Mouse (Mus musculus): ENCODE measurements around the gene 2310022A10Rik.

The 2310022A10Rik gene

DNA sequence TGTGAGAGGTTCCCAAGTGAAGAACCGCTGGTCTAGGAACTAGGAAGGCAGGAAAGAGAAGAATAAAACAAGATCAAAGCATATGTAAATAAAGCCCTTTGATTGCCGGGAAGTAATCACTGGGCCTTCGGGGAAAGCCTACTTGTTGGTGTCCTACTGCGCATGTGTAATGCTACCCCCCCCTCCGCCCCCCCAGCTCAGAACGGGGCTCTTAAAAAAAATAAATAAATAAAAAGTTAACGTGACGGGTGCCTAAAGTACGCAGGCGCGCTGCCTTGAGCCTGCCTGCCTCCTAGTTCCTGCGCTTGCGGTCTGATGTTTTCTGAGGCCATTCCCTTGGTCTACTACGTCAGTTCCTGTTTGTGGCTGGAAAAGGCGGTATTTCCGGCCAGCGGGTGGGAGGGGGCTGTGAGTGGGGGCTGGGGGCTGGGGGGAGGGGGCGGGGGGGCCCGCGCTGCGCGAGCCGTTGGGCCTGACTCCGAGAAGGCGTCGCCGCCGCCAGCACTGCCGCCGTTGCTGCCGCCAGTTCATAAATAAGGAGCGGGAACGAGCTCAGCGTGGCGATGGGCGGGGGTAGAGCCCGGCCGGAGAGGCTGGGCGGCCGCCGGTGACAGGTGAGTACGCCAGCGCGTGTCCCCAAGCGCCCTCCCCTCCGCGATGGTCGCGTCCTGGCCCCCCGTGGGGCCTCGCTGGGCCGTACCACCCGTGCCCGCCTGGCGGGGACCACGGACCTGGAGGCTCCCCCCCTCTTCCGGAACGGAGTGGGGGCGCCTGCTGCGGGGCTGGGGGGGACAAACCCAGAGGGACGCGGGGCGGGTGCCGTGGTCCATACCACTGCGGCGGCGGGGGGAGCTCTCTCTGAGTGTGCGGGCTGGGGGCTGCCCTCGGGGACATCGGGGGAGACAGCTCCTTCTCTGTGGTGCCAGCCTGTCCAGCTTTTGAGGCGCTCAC, 38.5 kb downstream of the 2310022A10Rik start, which contains the start of gene Akt2:
Akt2 (plus strand) TSS at position 287 of the 951 bp plus-strand sequence.
- DNase-seq, result peak; percentile 96 to 98

DNA sequence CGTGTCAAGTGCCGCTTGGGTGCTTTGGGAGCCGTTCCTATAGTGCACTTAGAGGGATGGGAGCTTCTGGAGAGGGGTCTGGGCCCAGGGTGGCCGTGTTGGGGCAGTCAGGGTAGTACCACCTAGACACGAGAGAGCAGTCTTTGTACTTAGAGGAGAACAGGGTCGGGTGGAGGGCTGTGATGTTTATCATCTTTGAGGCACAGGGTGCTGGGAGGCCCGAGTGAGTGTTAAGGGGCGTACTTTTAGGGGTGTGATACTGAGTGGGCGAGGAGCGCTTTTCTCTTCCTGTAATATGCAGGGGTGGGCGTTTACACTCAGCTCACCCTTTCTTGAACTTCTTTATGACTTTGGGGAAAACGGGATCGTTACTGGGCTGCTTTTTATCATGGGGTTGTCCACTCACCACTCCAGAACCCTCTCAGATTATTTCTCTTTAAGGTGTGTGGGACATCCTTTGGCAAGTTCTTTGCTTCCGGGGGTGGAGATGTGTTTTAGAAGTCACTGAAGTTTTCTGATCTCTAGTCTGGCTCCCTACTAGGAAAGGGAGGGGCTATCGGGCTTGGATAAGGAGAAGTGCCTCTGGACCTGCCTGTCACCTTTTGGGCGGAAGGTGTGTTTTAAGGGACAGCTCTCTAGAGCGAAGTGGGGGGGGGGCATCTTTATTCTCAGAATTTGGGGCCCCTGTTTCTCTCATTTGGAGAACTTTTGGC, 39.3 kb downstream of the 2310022A10Rik start:
- DNase-seq, result peak in 1 of 2 experiments; percentile 20

DNA sequence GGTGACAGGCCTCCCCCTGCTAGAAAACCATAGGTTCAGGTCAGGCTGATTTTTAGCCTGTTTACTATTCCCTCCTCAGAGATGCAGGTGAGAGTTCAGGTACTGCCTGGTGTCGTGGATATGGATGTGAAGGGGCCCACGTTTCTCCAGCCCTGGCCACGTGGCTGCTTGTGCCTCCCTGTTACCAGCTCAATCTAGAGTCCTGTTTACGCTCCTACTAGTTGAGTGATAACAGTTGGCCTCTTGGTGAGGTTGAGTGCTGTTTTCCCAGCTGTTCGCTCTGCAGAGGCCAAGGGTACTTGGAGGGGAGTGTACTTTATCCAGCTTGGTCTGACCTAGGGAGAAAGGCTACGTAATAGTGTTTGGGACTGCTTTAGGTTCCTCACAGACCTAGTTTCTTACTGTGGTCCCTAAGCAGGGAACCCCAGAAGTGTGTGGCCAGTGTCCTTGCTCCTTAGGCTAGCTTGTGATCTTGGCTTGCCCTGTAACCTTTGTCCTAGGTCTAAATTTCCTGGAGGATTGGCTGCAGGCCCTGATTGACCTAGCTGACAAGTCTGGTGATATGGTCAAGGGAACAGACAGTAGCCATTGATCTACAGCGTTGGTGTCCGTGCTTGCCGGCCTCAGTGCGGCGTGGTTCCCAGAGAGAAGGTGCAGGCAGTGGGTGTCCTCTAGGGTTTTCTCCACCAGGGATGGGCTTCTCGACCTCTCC, 40.1 kb downstream of the 2310022A10Rik start:
- peak; percentile 23 to 34 for DNase-seq

DNA sequence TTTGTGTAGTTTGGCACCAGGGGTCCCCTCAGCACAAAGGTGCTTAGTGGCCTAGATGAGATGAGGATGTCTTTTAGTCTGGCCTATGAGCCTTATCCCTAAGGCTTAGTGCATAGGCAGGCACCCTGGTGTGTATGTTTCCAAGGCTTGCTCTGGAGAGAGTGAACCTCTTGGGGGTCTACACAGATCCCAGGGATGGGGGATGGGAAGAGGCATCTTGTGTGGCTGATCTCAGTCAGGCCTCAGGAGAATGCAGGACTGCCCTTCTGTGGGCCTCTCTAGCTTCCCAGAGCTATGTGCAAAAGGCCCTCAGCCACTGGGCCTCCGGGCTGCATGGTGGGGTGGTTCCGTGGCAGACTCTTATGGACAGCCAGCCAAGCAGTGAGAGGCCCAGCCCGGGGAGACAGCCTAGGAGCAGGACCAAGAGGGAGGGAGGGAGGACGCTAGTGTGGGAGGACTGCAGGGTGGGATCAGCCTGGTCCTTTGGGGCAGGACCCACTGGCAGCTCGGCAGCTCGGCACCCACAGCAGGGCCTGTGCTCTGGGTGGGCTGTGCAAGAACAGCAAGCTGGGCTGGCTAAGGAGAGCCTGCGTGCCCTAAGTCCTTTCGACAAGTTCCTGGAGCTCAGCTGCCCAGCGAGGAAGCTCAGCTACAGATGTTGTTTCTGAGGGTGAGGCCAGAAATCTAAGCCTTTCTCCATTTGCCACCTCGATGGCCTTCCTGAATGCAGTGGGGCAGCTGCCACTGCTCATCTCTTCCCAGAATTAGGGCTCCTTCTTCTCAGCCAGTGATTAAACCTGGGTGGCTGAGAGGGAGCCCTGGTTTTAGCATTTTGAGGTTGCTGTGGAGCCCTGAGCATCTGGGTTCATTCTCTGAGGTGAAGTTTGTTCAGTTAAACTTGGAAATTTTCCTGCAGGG, 43.8 kb downstream of the 2310022A10Rik start:
- peak; percentile 28 to 43 for DNase-seq

DNA sequence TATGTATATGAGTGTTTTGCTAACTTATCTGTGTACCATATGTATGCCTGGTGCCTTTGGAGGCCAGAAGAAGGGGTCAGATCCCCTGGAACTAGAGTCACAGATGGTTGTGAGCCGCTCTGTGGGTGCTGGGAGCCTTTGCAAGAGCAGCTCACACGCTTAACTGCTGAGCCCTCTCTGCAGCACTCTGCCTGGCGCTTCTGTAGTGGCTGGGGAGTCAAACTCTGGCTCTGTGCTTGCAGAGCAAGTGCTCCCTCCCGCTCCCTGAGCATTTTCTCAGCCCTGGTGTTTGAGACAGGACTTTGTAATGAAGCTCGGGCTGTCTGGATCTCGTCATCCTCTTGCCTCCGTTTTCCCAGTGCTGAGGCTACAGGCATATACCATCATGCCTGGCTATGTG, 45.0 kb downstream of the 2310022A10Rik start:
- DNase-seq, result peak; percentile 8 to 25

DNA sequence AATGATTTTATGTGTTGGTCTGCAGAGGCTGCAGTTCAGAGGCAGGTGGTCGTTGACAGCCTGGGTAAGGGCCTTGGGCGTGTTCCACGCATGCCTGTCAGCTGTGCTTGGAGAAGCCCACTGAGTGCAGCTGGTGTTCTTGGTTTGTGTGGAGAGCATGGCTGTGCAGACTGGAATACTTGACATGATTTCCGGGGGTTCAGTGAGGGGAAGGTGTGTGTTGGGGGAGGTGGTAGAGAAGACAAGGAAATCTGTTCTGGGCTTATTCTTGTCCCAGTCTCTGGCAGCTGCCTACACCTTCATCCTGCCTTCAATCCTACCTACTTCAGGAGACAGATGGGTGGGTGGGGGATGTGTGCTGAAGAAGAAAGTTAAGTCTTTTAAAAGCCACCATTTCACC, 48.6 kb downstream of the 2310022A10Rik start:
- peak; percentile 64 to 66 for DNase-seq

DNA sequence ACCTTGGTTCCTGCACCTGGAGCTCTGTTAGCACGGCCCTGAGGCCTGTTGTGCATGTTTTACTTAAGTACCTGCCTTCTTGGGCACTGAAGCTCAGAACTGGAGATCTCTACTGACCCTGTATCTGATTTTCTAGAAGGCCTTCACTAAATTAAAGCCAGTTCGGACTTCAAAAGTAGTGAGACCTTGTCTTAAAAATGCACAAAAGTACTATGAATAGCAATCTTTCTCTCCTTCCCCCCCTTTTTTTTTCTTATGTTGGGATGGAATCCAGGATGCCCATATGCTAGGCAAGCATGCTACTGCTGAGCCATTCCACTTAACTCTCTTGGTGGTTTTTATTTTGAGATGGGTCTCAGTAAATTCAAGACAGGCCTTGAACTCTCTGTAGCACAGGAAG, 49.1 kb downstream of the 2310022A10Rik start:
- DNase-seq, result no peak

DNA sequence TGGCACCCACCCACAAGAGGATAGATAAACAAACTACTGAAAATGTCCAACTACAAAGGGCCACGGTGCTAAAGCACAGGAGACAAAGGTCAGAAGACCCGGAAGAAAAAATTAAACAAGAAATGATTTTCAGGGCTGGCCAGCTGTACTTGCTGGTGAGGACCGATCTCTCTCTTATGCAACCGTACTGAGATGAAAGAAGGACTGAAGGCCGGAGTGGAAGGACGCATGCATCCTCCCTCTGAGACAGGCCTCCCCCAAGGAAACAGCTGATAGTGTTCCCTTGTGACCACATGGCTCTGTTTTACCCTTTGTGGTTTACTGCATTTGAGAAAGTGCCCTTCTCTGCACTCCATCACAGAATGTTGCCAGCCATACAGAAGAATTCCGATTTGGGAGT, 49.8 kb downstream of the 2310022A10Rik start:
- DNase-seq, result peak in 1 of 2 experiments; percentile 39

DNA sequence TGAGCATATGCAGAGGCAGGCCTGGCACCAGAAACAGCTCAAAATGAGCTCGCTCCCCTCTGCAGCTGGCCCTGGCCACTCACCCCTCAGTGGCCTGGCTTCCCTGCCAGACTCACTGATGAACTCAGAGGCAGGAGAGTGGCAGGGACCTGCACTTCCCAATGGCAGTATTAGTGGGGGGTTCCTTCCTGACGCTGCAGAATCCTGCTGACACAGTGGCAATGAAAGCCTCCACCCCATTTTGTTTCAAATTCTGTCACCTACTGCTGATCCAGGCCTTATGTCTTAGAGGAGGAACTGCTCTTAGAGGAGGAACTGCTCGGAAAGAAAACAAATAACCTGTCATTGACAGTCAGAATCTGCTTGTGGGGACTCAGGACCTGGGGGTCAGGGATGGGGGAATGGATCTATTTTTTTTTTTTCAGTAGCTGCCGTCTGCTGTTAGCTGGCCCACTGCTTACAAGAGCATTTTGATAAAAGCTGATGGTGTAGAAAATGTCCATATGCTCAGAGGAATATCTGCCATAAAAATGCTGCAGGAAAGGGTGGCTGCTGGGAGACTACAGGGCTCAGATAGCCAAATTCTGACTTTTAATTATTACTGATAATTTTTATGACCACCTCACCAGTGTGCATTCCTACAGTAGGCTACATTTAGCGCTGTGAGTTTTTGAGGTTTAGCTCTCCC, 51.8 kb downstream of the 2310022A10Rik start:
- peak; percentile 80 to 82 for DNase-seq

DNA sequence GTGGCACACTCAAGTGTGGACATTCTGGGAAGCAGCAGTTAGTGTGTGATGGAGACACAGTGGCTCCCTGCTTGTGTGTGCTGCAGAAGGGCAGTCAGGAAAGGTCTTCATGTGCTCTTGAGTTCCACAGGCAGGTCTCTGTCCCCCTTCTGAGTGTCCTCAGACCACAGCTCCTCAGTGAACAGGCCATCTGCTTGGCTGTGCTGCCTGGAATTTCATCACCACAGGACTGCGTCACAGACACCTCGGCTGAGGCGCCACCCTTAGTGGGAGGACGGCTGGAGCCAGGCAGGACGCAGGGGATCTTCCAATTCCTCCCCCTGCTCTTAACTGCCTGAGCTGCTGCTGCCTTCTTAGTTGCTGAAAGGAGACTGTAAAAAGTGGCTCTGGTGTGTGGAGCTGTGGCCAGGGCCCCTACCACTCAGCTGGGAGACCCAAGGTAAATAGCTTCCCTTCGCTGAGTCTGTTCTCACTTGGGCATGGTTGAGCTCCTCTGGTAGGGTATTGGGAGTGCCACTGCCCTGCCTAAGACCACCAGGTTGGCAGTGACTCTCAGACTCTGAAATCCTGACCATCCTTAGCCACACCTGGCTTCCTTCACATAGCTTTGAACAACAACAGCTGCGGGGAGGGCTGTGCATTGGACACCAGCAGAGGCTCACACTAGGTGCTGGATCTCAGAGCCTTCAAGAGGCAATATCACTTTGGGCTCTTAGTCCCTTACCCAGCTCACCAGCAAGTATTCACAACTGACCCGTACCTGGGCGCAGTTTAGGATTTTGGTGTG, 52.7 kb downstream of the 2310022A10Rik start:
- DNase-seq, result peak; percentile 74 to 83

DNA sequence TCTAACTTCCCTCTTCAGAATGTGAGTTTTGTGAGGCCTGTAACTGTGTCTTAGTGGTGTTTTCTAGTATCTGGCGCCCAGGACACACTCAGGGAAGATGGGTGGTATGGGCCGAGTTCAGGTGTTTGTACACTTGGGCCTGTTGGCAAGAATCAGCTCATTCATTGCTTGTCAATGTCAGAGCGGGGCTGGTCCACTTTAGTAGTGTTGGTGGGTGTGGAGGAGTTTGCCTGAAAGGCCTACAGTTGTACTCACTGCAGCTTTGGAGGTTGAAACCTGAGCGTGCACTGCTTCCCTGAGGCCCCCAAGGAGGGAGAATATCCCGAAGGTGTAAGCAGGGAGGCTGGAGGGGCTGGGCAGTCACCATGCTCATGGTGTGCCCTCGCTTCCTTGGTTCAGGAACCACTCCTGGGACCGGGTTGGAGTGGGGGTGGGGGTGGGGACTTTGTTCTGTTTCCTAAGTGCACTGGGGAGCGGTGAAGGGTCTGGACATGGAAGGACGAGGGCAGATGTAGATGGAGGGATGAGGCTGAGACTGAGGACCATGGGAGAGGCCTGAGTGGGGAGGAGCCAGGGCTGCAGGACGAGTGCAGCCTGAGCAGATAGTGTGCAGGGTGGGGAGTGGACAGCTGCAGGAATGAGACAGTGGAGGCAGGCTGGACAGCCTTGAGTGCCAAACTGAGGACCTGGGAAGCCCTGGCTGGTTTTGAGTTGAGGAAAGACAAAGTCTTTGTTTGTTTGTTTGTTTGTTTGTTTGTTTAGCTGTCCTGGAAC, 53.6 kb downstream of the 2310022A10Rik start:
- DNase-seq, result peak in 1 of 2 experiments; percentile 42

DNA sequence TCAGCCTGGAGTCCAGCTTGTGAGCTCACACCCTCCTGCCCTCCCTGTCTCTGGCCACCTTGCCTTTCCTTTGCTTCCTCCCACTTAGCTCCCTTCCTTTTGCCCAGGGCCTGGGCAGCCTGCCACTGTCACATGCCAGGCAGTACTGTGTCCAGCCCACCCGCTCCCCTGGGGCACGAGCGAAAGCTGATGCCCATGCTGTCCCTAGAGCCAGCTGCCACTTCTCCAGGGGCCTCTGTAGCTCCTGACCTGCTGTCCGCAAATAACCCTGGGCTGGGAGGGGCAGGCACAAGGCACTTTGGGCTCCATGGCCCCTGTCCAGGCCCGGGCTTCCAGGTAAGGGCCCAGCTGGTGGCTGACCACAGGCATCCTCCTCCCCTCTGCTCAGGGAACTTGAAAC, 54.5 kb downstream of the 2310022A10Rik start:
- DNase-seq, result peak; percentile 95

DNA sequence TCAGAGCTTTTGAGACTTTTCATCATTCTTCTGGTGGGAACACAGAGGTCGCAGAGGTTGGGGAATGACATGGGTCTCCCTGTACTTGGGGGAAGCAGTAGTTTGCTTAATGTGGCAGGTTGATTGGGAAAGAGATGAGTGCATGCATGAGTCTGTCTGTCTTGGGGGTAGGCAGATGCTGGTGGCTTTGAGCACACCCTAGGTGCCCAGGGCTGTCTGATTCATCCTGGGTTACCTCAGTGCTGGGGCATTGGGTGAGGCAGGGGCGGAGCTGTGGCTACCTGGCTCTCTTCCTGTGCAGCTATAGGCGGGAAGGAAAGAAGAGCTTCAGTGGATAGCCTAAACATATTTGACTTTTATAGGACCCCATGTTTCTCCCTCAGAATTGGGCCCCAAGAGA, 55.1 kb downstream of the 2310022A10Rik start:
- DNase-seq, result no peak

DNA sequence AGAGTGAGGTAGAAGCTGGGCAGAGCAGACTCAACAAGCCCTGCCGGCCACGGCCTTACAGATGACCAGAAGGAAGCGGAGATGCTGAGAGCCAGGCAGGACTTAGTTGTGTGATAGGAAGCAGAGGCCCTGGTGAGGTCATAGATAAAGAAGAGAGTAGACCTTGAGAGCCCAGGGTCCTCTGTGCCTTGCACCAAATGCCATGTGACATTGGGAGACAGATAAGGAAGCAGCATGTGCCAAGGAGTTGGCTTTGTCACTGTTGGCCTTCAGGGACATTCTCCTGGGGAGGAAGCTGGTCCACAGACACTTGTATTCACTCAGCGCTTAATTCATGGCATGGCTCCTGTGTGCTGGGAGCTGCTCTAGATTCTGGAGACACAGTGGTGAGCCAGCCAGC, 56.3 kb downstream of the 2310022A10Rik start:
- no peak for DNase-seq

DNA sequence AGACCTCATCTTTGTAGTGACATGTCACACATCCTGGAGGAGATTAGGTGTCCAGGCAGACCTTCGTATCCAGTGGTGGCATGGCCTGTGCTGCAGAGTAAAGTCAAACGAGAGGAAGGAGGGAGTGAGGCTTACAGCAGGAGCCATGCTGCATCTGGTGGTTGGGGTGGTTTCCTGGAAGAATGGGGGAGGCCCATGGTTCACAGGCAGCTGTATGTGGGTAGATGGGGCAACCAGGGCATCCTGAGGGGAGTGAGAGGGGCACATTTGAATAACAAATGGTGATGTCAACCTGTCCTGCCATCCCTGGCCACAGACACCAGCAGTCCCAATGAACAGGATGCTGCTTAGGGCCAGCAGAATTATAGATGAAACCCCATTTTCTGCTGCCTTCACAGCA, 56.7 kb downstream of the 2310022A10Rik start:
- DNase-seq, result no peak

DNA sequence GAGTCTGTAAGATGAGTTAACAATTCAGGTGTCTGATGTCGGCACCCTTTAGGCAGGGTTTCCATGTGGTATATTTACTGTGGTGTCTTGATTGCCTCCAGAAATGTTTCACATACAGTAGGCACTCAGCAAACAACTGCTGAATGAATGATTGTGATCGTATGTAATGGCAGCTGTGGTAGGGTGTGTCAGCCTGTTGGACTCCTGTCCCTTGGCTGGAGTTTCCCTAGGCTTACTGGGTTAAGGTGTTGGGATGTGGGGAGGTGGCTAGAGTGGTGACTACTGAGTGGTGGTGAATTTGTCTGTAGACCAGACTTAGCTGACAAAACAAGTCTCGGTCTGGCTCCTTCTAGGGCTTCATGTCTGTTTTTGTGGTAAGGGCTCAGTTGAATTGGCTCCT, 57.3 kb downstream of the 2310022A10Rik start:
- no peak for DNase-seq

DNA sequence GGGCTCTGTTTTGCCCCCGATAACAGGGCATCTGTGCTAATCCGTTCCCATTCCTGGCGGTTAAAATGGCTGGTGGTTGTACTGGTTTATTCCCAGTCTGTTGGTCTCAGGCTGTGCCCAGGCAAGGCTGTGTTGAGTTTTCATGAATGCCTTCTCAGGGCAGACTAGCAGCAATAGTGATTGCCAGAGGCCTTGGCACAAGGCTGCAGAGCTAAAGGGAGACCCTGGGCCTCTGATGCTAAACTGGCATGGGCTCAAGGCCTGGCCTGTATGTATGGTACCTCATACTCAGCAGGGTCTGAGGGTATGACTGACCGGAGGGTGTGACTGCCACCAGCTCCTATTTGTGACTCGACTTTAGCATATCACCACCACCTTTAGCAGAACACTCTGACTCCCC, 57.8 kb downstream of the 2310022A10Rik start:
- peak in 1 of 2 experiments; percentile 63 for DNase-seq

DNA sequence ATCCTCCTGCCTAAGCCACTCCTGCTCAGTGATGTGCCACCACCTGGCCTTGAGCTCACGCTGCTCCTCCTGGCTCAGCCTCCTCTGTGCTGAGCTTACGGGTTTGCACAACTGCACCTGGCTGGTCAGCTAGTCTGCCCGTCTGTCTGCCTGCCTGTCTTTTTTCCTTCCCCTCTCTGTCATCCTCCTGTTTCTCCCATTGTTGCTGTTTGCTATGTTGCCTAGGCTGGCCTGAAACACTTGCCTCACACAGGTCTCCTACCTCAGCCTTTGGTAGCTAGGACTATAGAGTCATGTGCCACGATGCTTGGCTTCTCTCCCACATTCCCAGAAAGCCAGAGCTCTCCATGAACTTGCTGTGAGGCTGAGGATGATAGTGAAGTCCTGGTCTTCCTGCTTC, 59.9 kb downstream of the 2310022A10Rik start:
- peak in 1 of 2 experiments; percentile 69 for DNase-seq

DNA sequence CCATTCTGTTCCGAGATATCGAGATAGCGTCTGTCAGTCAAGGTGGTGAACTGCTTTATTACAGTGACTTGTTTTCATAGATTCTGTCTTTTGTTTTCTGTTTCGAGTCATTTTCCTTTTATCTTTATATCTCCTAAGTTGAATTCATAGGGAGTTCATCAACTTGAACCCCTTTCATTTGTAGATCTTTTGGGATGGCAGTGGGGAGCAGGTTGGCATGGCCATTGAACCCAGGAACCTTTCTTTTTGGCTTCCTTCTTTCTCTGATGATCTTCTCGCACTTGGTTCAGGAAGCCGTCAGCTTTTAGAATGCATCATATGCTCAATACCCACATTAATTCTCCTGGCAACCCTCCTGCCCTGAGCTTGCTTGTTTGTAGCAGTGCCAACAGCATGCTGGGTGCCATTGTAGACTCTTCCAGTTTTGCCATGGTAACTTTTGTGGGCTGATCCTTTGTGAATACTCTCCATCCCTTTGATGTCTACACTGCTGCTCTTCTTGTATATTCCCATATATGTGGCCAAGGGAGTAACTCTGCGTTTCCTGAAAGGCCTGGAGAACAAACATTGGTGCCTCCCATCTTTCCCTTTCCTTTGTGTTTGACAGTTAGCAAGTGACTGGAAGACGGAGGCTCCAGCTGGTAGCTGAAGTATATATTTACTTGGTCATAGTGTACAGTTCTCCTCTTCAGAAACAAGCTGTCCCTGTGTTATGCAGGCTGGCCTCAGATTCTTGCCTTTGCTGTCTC, 60.9 kb downstream of the 2310022A10Rik start:
- DNase-seq, result peak; percentile 86 to 90
